8 mouse cellular contexts compared by ENCODE assay signal in genomic region chr8:87830200-87830599, GRCm38 (mm10).
DNase-seq lines count a peak whose midpoint lies in the region; ATAC-seq and TF ChIP-seq lines count a peak whose summit lies in the region.

No protein-coding gene starts in this region.

- no peak overlapping the region for H3K4me2 ChIP-seq in forebrain, embryonic 14.5 days (ENCODE audit: low read length)

- H3K9me3 ChIP-seq in forebrain, embryonic 10.5 days, result no peaks in the 10 kb centered on the region
- H3K9me3 ChIP-seq in forebrain, embryonic 14.5 days (replicated peaks; ENCODE audit: control insufficient read depth, low read length), result no peaks in the 10 kb centered on the region
- H3K9me3 ChIP-seq in ES-E14 (ENCODE audit: control insufficient read depth, insufficient read depth, low read depth, low read length), result no peaks in the 10 kb centered on the region

- peaks cover 89% of the 10 kb centered on the region for H3K4me1 ChIP-seq in forebrain, embryonic 10.5 days
- H3K4me1 ChIP-seq in forebrain, embryonic 14.5 days (ENCODE audit: control insufficient read depth, insufficient read depth, low read length), result peaks cover 53% of the 10 kb centered on the region
- peaks cover 3 to 30% of the 10 kb centered on the region in 2 experiments; a peak in 2 of 4 replicates for H3K4me1 ChIP-seq in ES-E14 (ENCODE audit: control insufficient read depth in 2 of 2, insufficient read depth in 2 of 2, low read length in 2 of 2, poor library complexity in 1 of 2)

- no peak for ATAC-seq in forebrain, embryonic 14.5 days

- in situ Hi-C loops in ES-E14 (cut with MboI; ENCODE audit: low sequenced_read_pairs in 2 of 2, unreplicated experiment in 2 of 2), result no loop called here

- peak overlapping the region; percentile 93 for H3K27ac ChIP-seq in forebrain, embryonic 10.5 days
- H3K27ac ChIP-seq in forebrain, embryonic 14.5 days (ENCODE audit: low read depth, low read length), result no peak overlapping the region
- H3K27ac ChIP-seq in ES-E14 (ENCODE audit: insufficient read depth, low read depth, low read length, poor library complexity, severe bottlenecking), result no peak overlapping the region

- intact Hi-C loops in left cerebral cortex, postnatal 4 days (cut with DNase I), result loop anchor here (10.0 kb wide), 1 partner anchor 125 kb away; the partner anchor contains the start of gene Zfp423
- intact Hi-C loops in left cerebral cortex, postnatal 36 days (cut with DNase I), result loop anchor here (5.0 kb wide), 1 partner anchor 132 kb away; no protein-coding TSS in a partner anchor
- intact Hi-C loops in gastrocnemius, postnatal 14 days (cut with DNase I; ENCODE audit: low total_unique reads), result no loop called here

- peak overlapping the region; percentile 12; the same call in 1 of the 2 replicates for H3K4me3 ChIP-seq in forebrain, embryonic 10.5 days
- no peak overlapping the region for H3K4me3 ChIP-seq in forebrain, embryonic 14.5 days (ENCODE audit: low read depth, low read length)
- H3K4me3 ChIP-seq in ES-E14 (ENCODE audit: insufficient read depth in 1 of 2, low read depth in 1 of 2, low read length in 2 of 2, poor library complexity in 1 of 2, severe bottlenecking in 1 of 2), result no peak overlapping the region

- peaks cover 28% of the 10 kb centered on the region for H3K36me3 ChIP-seq in forebrain, embryonic 10.5 days (replicated peaks)
- H3K36me3 ChIP-seq in forebrain, embryonic 14.5 days (ENCODE audit: control insufficient read depth, insufficient read depth, low read length), result no peaks in the 10 kb centered on the region
- no peaks in the 10 kb centered on the region for H3K36me3 ChIP-seq in ES-E14 (ENCODE audit: control insufficient read depth, insufficient read depth, low read length, poor library complexity, severe bottlenecking)

- WGBS in forebrain, embryonic 10.5 days, result 13% methylated on average over 6 of the region's 6 CpGs
- 15% methylated on average over 6 of the region's 6 CpGs for WGBS in forebrain, embryonic 14.5 days

- peak; percentile 62 for DNase-seq in forebrain, embryonic 10.5 days (ENCODE audit: extremely low spot score, low spot score)
- no peak for DNase-seq in forebrain, embryonic 14.5 days (ENCODE audit: low spot score)
- DNase-seq in left cerebral cortex, postnatal 4 days, result peak; percentile 65
- no peak for DNase-seq in left cerebral cortex, postnatal 36 days (ENCODE audit: low spot score in 2 of 2)
- no peak for DNase-seq in ES-E14 (ENCODE audit: low read depth, low spot score)
- peak; percentile 37 for DNase-seq in gastrocnemius, postnatal 14 days
- no peak for DNase-seq in thymus, postnatal 0 days (ENCODE audit: low spot score)
- no peak for DNase-seq in spleen, postnatal 36 days (ENCODE audit: low spot score in 2 of 2)

- H3K27me3 ChIP-seq in forebrain, embryonic 10.5 days (ENCODE audit: poor library complexity, severe bottlenecking), result no peaks in the 10 kb centered on the region
- no peaks in the 10 kb centered on the region for H3K27me3 ChIP-seq in forebrain, embryonic 14.5 days (replicated peaks; ENCODE audit: control insufficient read depth, insufficient read depth, low read length)

- H3K9ac ChIP-seq in forebrain, embryonic 14.5 days (ENCODE audit: low read length), result no peak overlapping the region
- H3K9ac ChIP-seq in ES-E14 (ENCODE audit: insufficient read depth, low read depth, low read length, poor library complexity, severe bottlenecking), result no peak overlapping the region

TF ChIP-seq in ES-E14, 5 proteins besides CTCF, POLR2A, EP300 and RAD21:
- TF ChIP-seq ZC3H11A (IDR thresholded peaks at IDR 0.05; ENCODE audit: borderline replicate concordance, low read depth, low read length) (0 out of 2 replicates have a peak, but pooled peaks have one; percentile 1), MAFK (IDR thresholded peaks at IDR 0.05; ENCODE audit: insufficient read depth, low read depth, low read length) (no peak)

Comparison
In these comparisons a context has a peak if more than half of its experiments do, and no peak if none do; other contexts are left out.
1. DNase-seq: peak in forebrain, embryonic 10.5 days (single experiment), left cerebral cortex, postnatal 4 days (single experiment) and gastrocnemius, postnatal 14 days (single experiment); none in forebrain, embryonic 14.5 days (single experiment), left cerebral cortex, postnatal 36 days (0 of 2), ES-E14 (single experiment), thymus, postnatal 0 days (single experiment) and spleen, postnatal 36 days (0 of 2).